Mouse (Mus musculus): ENCODE results near the gene Fcer2a. TPM values are rescaled to one million over a fixed set of nuclear protein-coding genes. Genes with fewer than 3 reads are reported as not detected.

Gene Fcer2a
- total and polyA plus RNA-seq, 2 experiments from 2014 or later, result 0.41 TPM; not detected in 1

DNA sequence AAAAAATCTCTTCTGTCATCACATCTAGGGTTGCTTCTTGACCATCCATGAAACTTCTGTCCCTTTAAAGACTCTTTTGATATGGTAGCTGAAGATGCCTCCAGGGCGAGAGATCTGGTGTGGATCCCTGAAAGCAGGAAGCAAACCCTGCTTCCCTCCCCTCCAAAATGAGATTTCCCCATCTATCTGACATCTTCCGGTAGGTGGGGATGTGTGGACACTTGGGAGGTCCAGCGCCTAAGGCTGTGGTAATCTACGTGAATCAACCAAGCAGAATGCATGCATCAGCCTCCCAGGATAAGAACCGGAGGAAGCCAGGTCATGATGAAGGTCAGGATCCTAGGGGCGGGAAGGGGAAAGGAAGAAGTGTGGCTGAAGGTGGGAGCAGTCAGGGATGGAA is 28.5 kb downstream of the Fcer2a start, which contains the start of gene Mcemp1:
Mcemp1 (plus strand) TSS at position 248 of the 400 bp plus-strand sequence.
- Histone ChIP-seq H3K9me3 (ENCODE audit: low read length) (no peaks in the 10 kb centered on the region), H3K4me3 (ENCODE audit: low read length) (no peak within 1 kb of the TSS), H3K4me2 (ENCODE audit: low read depth, low read length) (no peak within 1 kb of the TSS), H3K36me3 (ENCODE audit: insufficient read depth, low read length) (no peaks in the 10 kb centered on the region), H3K27me3 (ENCODE audit: insufficient read depth, low read length) (no peaks in the 10 kb centered on the region), H3K27ac (no peak within 1 kb of the TSS), H3K4me1 (ENCODE audit: insufficient read depth, low read length) (no peaks in the 10 kb centered on the region), H3K9ac (replicated peaks; ENCODE audit: low read length) (no peak within 1 kb of the TSS)
- DNase-seq (ENCODE audit: low spot score), result no peak
- ATAC-seq, result no peak
- whole genome bisulfite sequencing, result 73% methylated on average over 6 of the region's 6 CpGs
- no peak for TF ChIP-seq CTCF (IDR thresholded peaks at IDR 0.05; ENCODE audit: low read depth)

DNA sequence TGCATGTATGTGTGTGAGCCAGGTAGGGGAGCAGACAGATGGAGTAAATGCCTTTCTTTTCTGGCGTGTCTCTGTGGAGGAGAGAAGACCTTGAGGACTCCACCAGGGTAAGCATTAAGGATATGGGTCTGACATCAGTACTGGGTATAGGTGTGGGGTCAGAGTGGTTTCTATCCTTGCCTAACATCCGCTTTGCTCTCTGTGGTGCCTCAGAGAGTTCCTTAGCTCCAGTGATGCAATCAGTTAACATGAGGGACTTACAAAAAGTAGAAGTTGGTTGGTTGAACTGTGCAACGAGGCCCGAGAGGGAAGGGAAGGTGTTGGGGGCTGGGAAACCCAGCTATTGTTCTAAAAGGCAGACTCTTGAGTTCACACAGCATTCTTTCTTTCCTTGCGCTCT is 29.6 kb downstream of the Fcer2a start:
- Histone ChIP-seq H3K9me3 (ENCODE audit: low read length) (no peaks in the 10 kb centered on the region), H3K27me3 (ENCODE audit: insufficient read depth, low read length) (no peaks in the 10 kb centered on the region), H3K36me3 (ENCODE audit: insufficient read depth, low read length) (no peaks in the 10 kb centered on the region), H3K9ac (replicated peaks; ENCODE audit: low read length) (no peak overlapping the region), H3K4me2 (ENCODE audit: low read depth, low read length) (no peak overlapping the region), H3K4me1 (ENCODE audit: insufficient read depth, low read length) (no peaks in the 10 kb centered on the region), H3K4me3 (ENCODE audit: low read length) (no peak overlapping the region), H3K27ac (no peak overlapping the region)
- ATAC-seq (no peak), DNase-seq (ENCODE audit: low spot score) (no peak)
- 74% methylated on average over 5 of the region's 5 CpGs for WGBS
- TF ChIP-seq CTCF (IDR thresholded peaks at IDR 0.05; ENCODE audit: low read depth), result no peak

DNA sequence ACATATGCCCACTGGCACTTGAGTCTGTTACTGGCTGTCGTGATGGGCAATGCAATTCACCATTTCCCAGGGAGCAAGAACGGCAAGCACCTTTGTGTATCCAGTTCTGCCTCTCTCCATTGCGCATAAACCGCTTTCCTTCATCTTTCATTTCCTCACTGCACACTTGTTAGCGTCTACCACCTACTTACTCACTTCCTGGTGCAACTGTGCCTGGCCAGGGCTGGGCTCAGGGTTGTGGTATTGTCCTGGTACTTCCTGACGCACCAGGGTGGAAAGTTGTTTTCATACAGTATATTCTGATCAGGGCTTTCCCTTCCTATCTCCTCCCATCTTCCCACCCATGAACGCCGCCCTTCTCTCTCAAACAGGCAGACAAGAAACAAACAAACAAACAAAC is 33.1 kb downstream of the Fcer2a start:
- H3K36me3 ChIP-seq (ENCODE audit: insufficient read depth, low read length), result no peaks in the 10 kb centered on the region
- no peak overlapping the region for H3K4me2 ChIP-seq (ENCODE audit: low read depth, low read length)
- TF ChIP-seq CTCF (IDR thresholded peaks at IDR 0.05; ENCODE audit: low read depth), result no peak
- no peaks in the 10 kb centered on the region for H3K4me1 ChIP-seq (ENCODE audit: insufficient read depth, low read length)
- no peaks in the 10 kb centered on the region for H3K9me3 ChIP-seq (ENCODE audit: low read length)
- DNase-seq (ENCODE audit: low spot score) (no peak), ATAC-seq (no peak)
- H3K9ac ChIP-seq (replicated peaks; ENCODE audit: low read length), result no peak overlapping the region
- H3K27ac ChIP-seq, result no peak overlapping the region
- H3K27me3 ChIP-seq (ENCODE audit: insufficient read depth, low read length), result no peaks in the 10 kb centered on the region
- 81% methylated on average over 8 of the region's 8 CpGs for WGBS
- H3K4me3 ChIP-seq (ENCODE audit: low read length), result no peak overlapping the region

DNA sequence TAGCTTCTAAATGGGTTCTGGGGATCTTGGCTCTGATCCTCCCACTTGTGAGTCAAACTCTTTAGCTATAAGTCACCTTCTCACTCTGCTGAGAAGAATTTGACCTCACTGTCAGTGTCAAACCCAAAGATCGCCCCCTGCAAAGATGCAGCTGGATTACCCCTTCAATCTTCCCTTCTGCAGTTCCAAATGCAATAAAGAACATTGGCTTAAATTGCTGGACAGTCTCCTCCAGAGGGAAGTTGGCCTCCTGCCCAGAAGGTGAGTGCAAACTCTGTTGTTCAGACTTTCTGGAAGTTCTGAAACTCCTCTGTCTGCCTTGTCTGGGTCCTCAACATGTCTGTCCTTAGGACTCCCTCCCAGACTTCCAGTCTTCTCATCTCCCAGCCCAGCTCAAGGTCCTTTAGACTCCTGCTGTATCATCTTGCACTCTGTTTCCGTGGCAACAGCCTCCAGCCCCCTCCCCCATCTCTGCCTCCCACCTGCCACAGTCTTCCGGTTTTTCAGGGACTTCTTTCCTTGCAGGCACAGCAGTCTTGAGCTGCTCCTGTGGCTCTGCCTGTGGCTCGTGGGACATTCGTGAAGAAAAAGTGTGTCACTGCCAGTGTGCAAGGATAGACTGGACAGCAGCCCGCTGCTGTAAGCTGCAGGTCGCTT is 37.1 kb downstream of the Fcer2a start:
- peak; percentile 37 for DNase-seq (ENCODE audit: low spot score)

DNA sequence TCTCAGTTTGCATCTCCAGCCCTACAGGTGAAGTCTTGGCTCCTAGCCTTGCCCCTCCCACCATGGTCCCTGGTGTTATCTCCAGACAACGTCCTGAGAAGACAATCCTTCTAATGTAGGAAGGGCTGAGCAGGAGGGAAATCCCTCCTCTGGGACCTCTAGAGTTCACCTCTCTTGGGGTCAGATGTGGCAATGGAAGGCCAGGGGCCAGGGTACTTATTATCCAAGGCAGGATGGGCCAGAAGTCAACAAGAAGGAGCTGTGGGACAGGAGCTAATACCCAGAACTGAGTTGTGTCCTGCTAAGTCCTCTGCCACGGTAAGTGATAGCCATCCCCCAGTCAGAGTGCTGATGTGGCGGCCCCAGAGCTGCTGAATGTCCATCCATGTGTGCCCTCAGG is 38.4 kb downstream of the Fcer2a start, which contains the start of gene Retn:
Retn (plus strand) TSS at position 245 of the 400 bp plus-strand sequence.
- ATAC-seq (no peak), DNase-seq (ENCODE audit: low spot score) (no peak)
- Histone ChIP-seq H3K4me2 (ENCODE audit: low read depth, low read length) (no peak within 1 kb of the TSS), H3K9ac (replicated peaks; ENCODE audit: low read length) (no peak within 1 kb of the TSS), H3K9me3 (ENCODE audit: low read length) (no peaks in the 10 kb centered on the region), H3K27ac (no peak within 1 kb of the TSS), H3K4me1 (ENCODE audit: insufficient read depth, low read length) (no peaks in the 10 kb centered on the region), H3K4me3 (ENCODE audit: low read length) (no peak within 1 kb of the TSS), H3K36me3 (ENCODE audit: insufficient read depth, low read length) (no peaks in the 10 kb centered on the region), H3K27me3 (ENCODE audit: insufficient read depth, low read length) (no peaks in the 10 kb centered on the region)
- TF ChIP-seq CTCF (IDR thresholded peaks at IDR 0.05; ENCODE audit: low read depth), result no peak
- 83% methylated on average over 3 of the region's 3 CpGs for WGBS

More for the DNA sequence above, 37.1 kb downstream of the Fcer2a start:
- H3K27ac ChIP-seq, result no peak overlapping the region
- no peaks in the 10 kb centered on the region for H3K36me3 ChIP-seq (ENCODE audit: insufficient read depth, low read length)
- no peak for TF ChIP-seq CTCF (IDR thresholded peaks at IDR 0.05; ENCODE audit: low read depth)
- peak overlapping the region; percentile 31 for H3K4me2 ChIP-seq (ENCODE audit: low read depth, low read length)
- H3K9ac ChIP-seq (replicated peaks; ENCODE audit: low read length), result no peak overlapping the region
- H3K27me3 ChIP-seq (ENCODE audit: insufficient read depth, low read length), result no peaks in the 10 kb centered on the region
- peak; percentile 69 for ATAC-seq
- 21% methylated on average over 7 of the region's 7 CpGs for WGBS
- no peaks in the 10 kb centered on the region for H3K4me1 ChIP-seq (ENCODE audit: insufficient read depth, low read length)
- H3K4me3 ChIP-seq (ENCODE audit: low read length), result no peak overlapping the region
- no peaks in the 10 kb centered on the region for H3K9me3 ChIP-seq (ENCODE audit: low read length)

DNA sequence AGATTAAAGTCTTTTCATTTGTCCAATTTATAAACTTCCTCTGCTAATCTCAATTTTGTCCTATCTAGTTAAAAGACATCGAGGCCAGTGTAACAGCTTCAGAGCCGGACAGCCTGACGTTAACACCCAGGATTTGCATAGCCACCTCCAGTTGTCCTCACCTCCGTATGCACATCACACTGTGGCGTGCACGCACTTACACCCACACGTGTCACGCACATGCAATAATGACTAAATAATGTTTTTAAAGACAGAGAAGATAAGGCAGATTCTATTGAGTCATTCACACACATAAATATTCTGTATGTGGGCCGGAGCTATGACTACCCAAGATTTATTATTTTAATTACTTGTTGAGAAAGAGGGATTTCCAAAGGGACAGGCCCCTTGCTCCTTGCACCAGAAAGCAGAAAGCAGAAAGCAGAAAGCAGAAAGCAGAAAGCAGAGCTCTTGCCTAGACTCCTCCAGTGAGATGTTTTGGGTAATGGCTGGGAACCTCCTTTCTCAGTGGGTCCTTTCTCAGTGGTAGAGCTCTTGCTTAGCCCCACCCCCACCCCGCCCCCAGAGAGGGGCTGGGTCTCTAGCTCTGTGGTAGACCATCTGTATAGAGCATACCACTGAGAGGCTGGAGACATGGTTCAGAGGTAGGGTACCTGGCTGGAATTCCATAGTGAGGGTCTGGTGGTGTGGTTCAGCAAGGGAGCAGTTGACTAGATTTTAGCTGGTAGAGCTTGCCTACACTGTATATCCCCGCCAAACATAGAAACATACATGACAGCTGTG is 39.1 kb downstream of the Fcer2a start:
- no peaks in the 10 kb centered on the region for H3K27me3 ChIP-seq (ENCODE audit: insufficient read depth, low read length)
- no peaks in the 10 kb centered on the region for H3K4me1 ChIP-seq (ENCODE audit: insufficient read depth, low read length)
- ATAC-seq (peak; percentile 30; the same call in 1 of the 2 replicates), DNase-seq (ENCODE audit: low spot score) (no peak)
- H3K36me3 ChIP-seq (ENCODE audit: insufficient read depth, low read length), result no peaks in the 10 kb centered on the region
- WGBS, result 76% methylated on average over 11 of the region's 11 CpGs
- no peak overlapping the region for H3K9ac ChIP-seq (replicated peaks; ENCODE audit: low read length)
- H3K4me2 ChIP-seq (ENCODE audit: low read depth, low read length), result no peak overlapping the region
- TF ChIP-seq CTCF (IDR thresholded peaks at IDR 0.05; ENCODE audit: low read depth), result no peak
- no peaks in the 10 kb centered on the region for H3K9me3 ChIP-seq (ENCODE audit: low read length)
- no peak overlapping the region for H3K4me3 ChIP-seq (ENCODE audit: low read length)
- no peak overlapping the region for H3K27ac ChIP-seq

DNA sequence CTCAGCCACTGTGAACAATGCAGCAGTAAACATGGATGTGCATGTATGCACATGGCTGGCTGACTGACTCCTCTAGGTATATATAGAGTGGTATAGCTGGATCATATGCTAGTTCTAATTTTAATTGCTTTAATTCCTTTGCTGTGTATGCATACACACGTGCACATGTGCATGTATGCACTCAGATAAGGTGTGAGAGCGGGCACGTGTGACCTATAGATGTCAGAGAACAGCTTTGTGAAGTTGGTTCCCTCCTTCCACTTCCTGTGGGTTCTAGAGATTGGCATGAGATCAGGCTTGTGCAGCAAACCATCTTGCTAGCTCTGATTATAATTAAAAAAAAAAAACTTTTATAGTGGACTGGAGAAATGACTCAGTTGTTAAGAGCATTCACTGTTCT is 41.1 kb downstream of the Fcer2a start:
- WGBS, result 61% methylated on average over 3 of the region's 3 CpGs
- H3K27me3 ChIP-seq (ENCODE audit: insufficient read depth, low read length), result no peaks in the 10 kb centered on the region
- H3K4me2 ChIP-seq (ENCODE audit: low read depth, low read length), result no peak overlapping the region
- H3K4me3 ChIP-seq (ENCODE audit: low read length), result no peak overlapping the region
- H3K9me3 ChIP-seq (ENCODE audit: low read length), result no peaks in the 10 kb centered on the region
- H3K27ac ChIP-seq, result no peak overlapping the region
- TF ChIP-seq CTCF (IDR thresholded peaks at IDR 0.05; ENCODE audit: low read depth), result no peak
- ATAC-seq (no peak), DNase-seq (ENCODE audit: low spot score) (no peak)
- H3K36me3 ChIP-seq (ENCODE audit: insufficient read depth, low read length), result no peaks in the 10 kb centered on the region
- H3K9ac ChIP-seq (replicated peaks; ENCODE audit: low read length), result no peak overlapping the region
- H3K4me1 ChIP-seq (ENCODE audit: insufficient read depth, low read length), result no peaks in the 10 kb centered on the region

Measured in hindbrain, postnatal 0 days (tissue).